Mouse (Mus musculus): Measurements from ENCODE around the gene Pttg1. TPM values are rescaled to one million over a fixed set of nuclear protein-coding genes. Genes with fewer than 3 reads are reported as not detected.
A peak's percentile ranks its signal among the peaks of the same experiment; 100 is the strongest.

Gene Pttg1
- total and polyA plus RNA-seq, 3 experiments, result 153 to 276 (median 258) TPM

DNA sequence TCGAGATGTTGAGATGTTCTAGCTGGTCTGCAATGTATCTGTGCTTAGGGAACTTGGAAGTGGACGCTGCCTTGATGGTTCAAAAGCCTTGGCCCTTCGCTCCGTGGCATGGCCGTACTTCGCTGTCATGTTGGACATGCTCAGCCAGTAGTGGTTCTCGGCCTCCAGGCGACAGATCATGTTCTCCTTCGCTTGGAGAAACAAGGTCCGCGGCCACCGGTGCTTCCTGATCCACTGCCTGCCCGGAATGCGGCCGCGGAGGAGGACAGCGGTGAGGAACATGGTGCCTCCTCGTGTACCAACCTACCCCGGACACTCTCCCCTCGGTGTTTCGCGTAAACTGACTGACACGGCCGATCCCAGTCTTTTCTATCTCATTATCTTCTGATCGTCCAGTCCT is 37.2 kb upstream of the Pttg1 start:
- no peak overlapping the region for H3K4me3 ChIP-seq (replicated peaks in 1 of 3; ENCODE audit: low read depth in 2 of 3, low read length in 2 of 3, poor library complexity in 1 of 3)
- dilution Hi-C loops (cut with MboI; ENCODE audit: extremely low pct_ligation_motif_present, extremely low pct_unique_long_range_greater_than_20kb, low sequenced_read_pairs) (no loop called here), in situ Hi-C loops (cut with MboI; ENCODE audit: low pct_ligation_motif_present, low pct_unique_long_range_greater_than_20kb, low sequenced_read_pairs) (no loop called here)
- TF ChIP-seq RCOR1 (conservative IDR thresholded peaks at IDR 0.05; ENCODE audit: low read depth, low read length) (no peak), NRF1 (IDR thresholded peaks at IDR 0.05; ENCODE audit: low read depth, low read length) (no peak)
- H3K27me3 ChIP-seq (replicated peaks), result peaks cover 9% of the 10 kb centered on the region
- peaks cover 3% of the 10 kb centered on the region for H3K9me3 ChIP-seq (replicated peaks; ENCODE audit: low read length)
- H3K4me2 ChIP-seq (ENCODE audit: insufficient read depth, low read depth, poor library complexity, severe bottlenecking), result no peak overlapping the region
- no peaks in the 10 kb centered on the region for H3K36me3 ChIP-seq (replicated peaks in 1 of 2; ENCODE audit: control insufficient read depth in 1 of 2, insufficient read depth in 1 of 2, low read length in 1 of 2)
- H3K79me2 ChIP-seq (replicated peaks; ENCODE audit: control insufficient read depth, extremely low read depth, insufficient read depth, poor library complexity, severe bottlenecking), result no peaks in the 10 kb centered on the region
- H3K27ac ChIP-seq (ENCODE audit: insufficient read depth, low read depth), result no peak overlapping the region
- DNase-seq (ENCODE audit: extremely low read depth), result no peak
- H3K4me1 ChIP-seq (ENCODE audit: control insufficient read depth in 1 of 2, insufficient read depth in 2 of 2), result no peaks in the 10 kb centered on the region
- H3K9ac ChIP-seq (ENCODE audit: insufficient read depth, low read depth), result no peak overlapping the region

DNA sequence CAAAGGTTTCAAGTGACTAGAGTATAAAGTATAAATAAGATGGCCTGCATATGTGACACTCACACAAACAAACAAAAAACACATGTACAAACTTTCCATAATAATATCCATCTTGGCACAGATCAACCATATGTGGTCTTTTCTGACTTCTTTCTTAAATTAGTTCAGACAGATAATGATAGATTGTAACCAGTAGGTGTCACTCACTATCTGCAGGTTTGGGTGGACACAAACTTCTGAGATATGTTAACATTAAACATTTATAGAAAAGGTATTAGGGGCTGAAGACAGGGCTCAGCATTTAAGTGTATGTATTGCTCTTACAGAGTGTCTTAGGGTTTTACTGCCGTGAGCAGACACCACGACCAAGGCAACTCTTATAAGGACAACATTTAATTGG is 26.2 kb upstream of the Pttg1 start:
- Histone ChIP-seq H3K4me1 (ENCODE audit: control insufficient read depth in 1 of 2, insufficient read depth in 2 of 2) (0 out of 4 replicates have a peak, but pooled peaks cover 0 to 3% of the 10 kb centered on the region in 2 experiments), H3K4me2 (ENCODE audit: insufficient read depth, low read depth, poor library complexity, severe bottlenecking) (no peak overlapping the region), H3K27me3 (replicated peaks) (no peaks in the 10 kb centered on the region), H3K36me3 (replicated peaks in 1 of 2; ENCODE audit: control insufficient read depth in 1 of 2, insufficient read depth in 1 of 2, low read length in 1 of 2) (peaks cover 4 to 13% of the 10 kb centered on the region in 2 experiments), H3K9me3 (replicated peaks; ENCODE audit: low read length) (peaks cover 5% of the 10 kb centered on the region), H3K9ac (ENCODE audit: insufficient read depth, low read depth) (no peak overlapping the region), H3K79me2 (replicated peaks; ENCODE audit: control insufficient read depth, extremely low read depth, insufficient read depth, poor library complexity, severe bottlenecking) (no peaks in the 10 kb centered on the region), H3K4me3 (replicated peaks in 1 of 3; ENCODE audit: low read depth in 2 of 3, low read length in 2 of 3, poor library complexity in 1 of 3) (no peak overlapping the region), H3K27ac (ENCODE audit: insufficient read depth, low read depth) (no peak overlapping the region)
- in situ Hi-C loops (cut with MboI; ENCODE audit: low pct_ligation_motif_present, low pct_unique_long_range_greater_than_20kb, low sequenced_read_pairs), result no loop called here
- no peak for DNase-seq (ENCODE audit: extremely low read depth)
- TF ChIP-seq CTCF (conservative IDR thresholded peaks at IDR 0.05 in 1 of 2, IDR thresholded peaks at IDR 0.05 in 1 of 2; ENCODE audit: low read depth in 2 of 2, low read length in 2 of 2) (peak in 1 of 2 experiments; percentile 27; a peak in 1 of 4 replicates), ETS1 (conservative IDR thresholded peaks at IDR 0.05; ENCODE audit: low read depth, low read length) (no peak), POLR2AphosphoS2 (IDR thresholded peaks at IDR 0.05; ENCODE audit: low read depth, low read length) (no peak), GABPA (IDR thresholded peaks at IDR 0.05; ENCODE audit: insufficient replicate concordance, low read depth, low read length) (no peak), MAX (IDR thresholded peaks at IDR 0.05; ENCODE audit: low read length) (no peak), TCF12 (IDR thresholded peaks at IDR 0.05; ENCODE audit: low read depth, low read length) (no peak), SIN3A (IDR thresholded peaks at IDR 0.05; ENCODE audit: low read length) (no peak), RAD21 (IDR thresholded peaks at IDR 0.05; ENCODE audit: low read depth, low read length) (peak; percentile 15), RCOR1 (conservative IDR thresholded peaks at IDR 0.05; ENCODE audit: low read depth, low read length) (no peak), MXI1 (IDR thresholded peaks at IDR 0.05; ENCODE audit: low read depth, low read length) (no peak), HCFC1 (IDR thresholded peaks at IDR 0.05; ENCODE audit: low read depth, low read length) (no peak), MAZ (IDR thresholded peaks at IDR 0.05; ENCODE audit: low read depth, low read length) (no peak), PAX5 (IDR thresholded peaks at IDR 0.05; ENCODE audit: low read length) (no peak)
- dilution Hi-C loops (cut with MboI; ENCODE audit: extremely low pct_ligation_motif_present, extremely low pct_unique_long_range_greater_than_20kb, low sequenced_read_pairs), result no loop called here

DNA sequence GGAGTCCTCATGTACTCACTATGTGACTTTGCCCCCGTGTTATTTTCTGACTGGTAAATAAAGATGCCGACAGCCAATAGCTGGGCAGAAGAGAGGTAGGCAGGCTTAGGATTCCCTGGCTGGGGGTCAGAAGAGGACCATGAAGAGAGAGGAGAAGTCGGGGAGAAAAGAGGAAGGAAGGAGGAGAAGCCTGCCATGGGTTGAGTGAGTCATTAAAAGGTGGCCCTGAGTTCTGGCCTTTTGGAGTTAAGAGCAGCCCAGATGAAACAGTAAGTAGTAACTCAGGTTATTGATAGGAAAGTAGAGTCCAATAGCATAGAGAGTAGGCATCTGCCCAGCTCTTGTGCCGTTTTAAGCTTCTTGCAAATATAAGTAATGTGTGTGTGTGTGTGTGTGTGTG is 25.3 kb upstream of the Pttg1 start:
- dilution Hi-C loops (cut with MboI; ENCODE audit: extremely low pct_ligation_motif_present, extremely low pct_unique_long_range_greater_than_20kb, low sequenced_read_pairs), result no loop called here
- TF ChIP-seq IRF4 (IDR thresholded peaks at IDR 0.05; ENCODE audit: low read depth, low read length), result no peak
- TF ChIP-seq SMC3 (IDR thresholded peaks at IDR 0.05; ENCODE audit: low read depth, low read length), result no peak
- no peak for TF ChIP-seq SIN3A (IDR thresholded peaks at IDR 0.05; ENCODE audit: low read length)
- TF ChIP-seq PAX5 (IDR thresholded peaks at IDR 0.05; ENCODE audit: low read length), result no peak
- TF ChIP-seq BHLHE40 (IDR thresholded peaks at IDR 0.05; ENCODE audit: low read depth, low read length), result no peak
- TF ChIP-seq POLR2AphosphoS2 (IDR thresholded peaks at IDR 0.05; ENCODE audit: low read depth, low read length), result no peak
- no peak for TF ChIP-seq MAFK (IDR thresholded peaks at IDR 0.05; ENCODE audit: insufficient replicate concordance, low read length)
- TF ChIP-seq USF2 (conservative IDR thresholded peaks at IDR 0.05; ENCODE audit: low read depth, low read length), result no peak
- no peak for TF ChIP-seq GABPA (IDR thresholded peaks at IDR 0.05; ENCODE audit: insufficient replicate concordance, low read depth, low read length)
- no peak for TF ChIP-seq NRF1 (IDR thresholded peaks at IDR 0.05; ENCODE audit: low read depth, low read length)
- no peak for TF ChIP-seq ETS1 (conservative IDR thresholded peaks at IDR 0.05; ENCODE audit: low read depth, low read length)
- TF ChIP-seq NELFE (IDR thresholded peaks at IDR 0.05; ENCODE audit: low read depth, low read length), result no peak
- no peak for TF ChIP-seq JUND (conservative IDR thresholded peaks at IDR 0.05; ENCODE audit: low read depth, low read length)
- TF ChIP-seq TBP (conservative IDR thresholded peaks at IDR 0.05; ENCODE audit: low read depth, low read length), result no peak
- TF ChIP-seq CHD2 (IDR thresholded peaks at IDR 0.05; ENCODE audit: low read length), result no peak
- TF ChIP-seq ZNF384 (IDR thresholded peaks at IDR 0.05; ENCODE audit: low read depth, low read length), result no peak
- TF ChIP-seq ZKSCAN1 (IDR thresholded peaks at IDR 0.05; ENCODE audit: borderline replicate concordance, low read depth, low read length), result no peak

More for the DNA sequence above, 25.3 kb upstream of the Pttg1 start:
- H3K4me2 ChIP-seq (ENCODE audit: insufficient read depth, low read depth, poor library complexity, severe bottlenecking), result no peak overlapping the region
- no peak overlapping the region for H3K9ac ChIP-seq (ENCODE audit: insufficient read depth, low read depth)
- peaks cover 10 to 22% of the 10 kb centered on the region in 2 experiments for H3K36me3 ChIP-seq (replicated peaks in 1 of 2; ENCODE audit: control insufficient read depth in 1 of 2, insufficient read depth in 1 of 2, low read length in 1 of 2)
- H3K27ac ChIP-seq (ENCODE audit: insufficient read depth, low read depth), result no peak overlapping the region
- H3K4me1 ChIP-seq (ENCODE audit: control insufficient read depth in 1 of 2, insufficient read depth in 2 of 2), result 0 out of 4 replicates have a peak, but pooled peaks cover 0 to 3% of the 10 kb centered on the region in 2 experiments
- H3K9me3 ChIP-seq (replicated peaks; ENCODE audit: low read length), result peaks cover 5% of the 10 kb centered on the region
- no peak overlapping the region for H3K4me3 ChIP-seq (replicated peaks in 1 of 3; ENCODE audit: low read depth in 2 of 3, low read length in 2 of 3, poor library complexity in 1 of 3)
- DNase-seq (ENCODE audit: extremely low read depth), result no peak
- H3K27me3 ChIP-seq (replicated peaks), result no peaks in the 10 kb centered on the region
- in situ Hi-C loops (cut with MboI; ENCODE audit: low pct_ligation_motif_present, low pct_unique_long_range_greater_than_20kb, low sequenced_read_pairs), result no loop called here
- H3K79me2 ChIP-seq (replicated peaks; ENCODE audit: control insufficient read depth, extremely low read depth, insufficient read depth, poor library complexity, severe bottlenecking), result no peaks in the 10 kb centered on the region
